Mouse (Mus musculus): ENCODE measurements at regions not wholly inside any gene's neighbourhood (a gene's known extent, or its start where the extent isn't known, plus 50 kb on each side); places are given as distances from the start of the nearest gene placed in this dataset.

DNA sequence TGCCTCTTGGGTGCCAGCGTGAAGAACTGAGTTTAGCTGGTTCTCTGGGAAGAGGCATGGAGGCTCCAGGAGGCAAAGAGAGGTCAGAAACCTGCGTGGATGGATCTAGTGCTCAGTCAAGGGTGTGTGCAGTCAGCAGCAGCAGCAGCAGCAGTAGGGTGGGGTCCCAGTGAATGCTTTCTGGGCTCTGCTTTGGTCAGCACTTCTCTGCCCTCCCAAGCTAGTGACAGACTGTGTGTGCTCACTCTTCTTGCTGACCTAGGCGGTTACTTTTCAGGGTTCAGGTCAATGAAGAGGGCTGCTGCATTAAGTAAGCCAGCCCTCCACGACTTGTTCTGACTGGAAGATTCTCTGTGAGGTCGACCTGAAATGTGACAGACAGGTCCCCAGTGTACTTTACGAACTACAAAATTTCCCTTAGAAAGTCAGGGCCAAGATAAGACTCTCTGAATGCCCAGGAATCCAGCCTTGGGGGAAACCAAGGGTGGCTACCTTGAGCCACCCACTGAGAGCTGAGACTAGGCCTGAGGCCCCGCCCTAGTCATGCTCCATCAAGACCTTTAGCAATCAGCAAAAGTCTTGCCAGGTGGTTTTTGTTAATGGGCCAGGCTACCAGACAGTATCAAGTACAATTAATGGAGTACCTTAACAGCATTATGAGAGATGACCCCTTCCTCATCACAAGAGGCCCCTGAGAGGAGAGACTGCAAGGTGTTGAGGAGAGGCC, 114.9 kb upstream of the Lemd2 start:
- TF ChIP-seq CTCF (IDR thresholded peaks at IDR 0.05; ENCODE audit: borderline replicate concordance, insufficient read depth, low read length) (no peak), POLR2A (IDR thresholded peaks at IDR 0.05; ENCODE audit: low read depth, low read length) (no peak)

Data from embryonic fibroblast, embryonic 13.5 days (primary cell).